Mouse (Mus musculus) cortical plate, adult 2 months (tissue): ENCODE data around the gene Ccdc163. TPM values are rescaled to one million over a fixed set of nuclear protein-coding genes. Genes with fewer than 3 reads are reported as not detected.

Experiments used
- H3K27ac ChIP-seq: fragments of 200-500 bp; 2 replicates; pipeline ENCODE4 v1.5.1; 2012; ENCODE audit warnings: low read length, control low read depth, inconsistent platforms; ENCODE audit not compliant: insufficient read depth
- H3K4me1 ChIP-seq: fragments of 200-500 bp; 2 replicates; pipeline ENCODE4 v1.6.1; 2011; ENCODE audit warnings: low read length; ENCODE audit not compliant: control insufficient read depth, insufficient read depth
- H3K4me3 ChIP-seq: fragments of 200-500 bp; 2 replicates; pipeline ENCODE4 v1.5.1; 2011; ENCODE audit warnings: mild to moderate bottlenecking, low read length, control low read depth; ENCODE audit not compliant: insufficient read depth
- CTCF ChIP-seq: fragments of 200-500 bp; IDR thresholded peaks from 2 replicates; pipeline ENCODE4 v1.5.1; 2011; ENCODE audit warnings: mild to moderate bottlenecking, control low read depth, low read length; ENCODE audit not compliant: insufficient read depth; ENCODE audit errors: extremely low read depth
- POLR2A ChIP-seq: fragments of 200-500 bp; IDR thresholded peaks from 2 replicates; pipeline ENCODE4 v1.6.1; 2011; ENCODE audit warnings: mild to moderate bottlenecking, low read length, control low read depth; ENCODE audit not compliant: insufficient read depth; ENCODE audit errors: extremely low read depth
- polyA plus RNA-seq: library from polyadenylated mRNA; depleted of rRNA; stranded (reverse); fragments of >200 nt; gene quantifications from 2 replicates; pipeline ENCODE4 v1.2.3, GENCODE M21; 2012

Ccdc163 gene
- polyA plus RNA-seq, 1 experiment: 19.3 TPM

- H3K4me3 ChIP-seq: peak overlapping the region; percentile 63
- no peak overlapping the region for H3K27ac ChIP-seq
- no peak for TF ChIP-seq CTCF
- no peak for TF ChIP-seq POLR2A
- H3K4me1 ChIP-seq: peaks cover 2% of the 10 kb centered on the region; the same call in 1 of the 2 replicates
Measured at GRCm38 (mm10) chr4:116721098-116721628, 12.9 kb downstream of the Ccdc163 start.

GRCm38 (mm10) chr4:116722230-116722629 is 13.9 kb downstream of the Ccdc163 start:
- Histone ChIP-seq H3K4me1 (peaks cover 2% of the 10 kb centered on the region; the same call in 1 of the 2 replicates), H3K27ac (no peak overlapping the region), H3K4me3 (peak overlapping the region; percentile 63; the same call in 1 of the 2 replicates)
- TF ChIP-seq CTCF: no peak
- TF ChIP-seq POLR2A: no peak

- no peak overlapping the region for H3K4me3 ChIP-seq
- H3K4me1 ChIP-seq: peaks cover 2% of the 10 kb centered on the region; the same call in 1 of the 2 replicates
- TF ChIP-seq POLR2A: no peak
- TF ChIP-seq CTCF: no peak
- H3K27ac ChIP-seq: no peak overlapping the region
Measured at GRCm38 (mm10) chr4:116725444-116725843, 17.1 kb downstream of the Ccdc163 start.

GRCm38 (mm10) chr4:116727401-116727800 is 19.1 kb downstream of the Ccdc163 start:
- TF ChIP-seq CTCF: no peak
- no peak for TF ChIP-seq POLR2A
- H3K27ac ChIP-seq: no peak overlapping the region

GRCm38 (mm10) chr4:116729532-116729931 is 21.2 kb downstream of the Ccdc163 start:
- Histone ChIP-seq H3K4me1 (no peaks in the 10 kb centered on the region), H3K27ac (no peak overlapping the region), H3K4me3 (no peak overlapping the region)
- TF ChIP-seq POLR2A (no peak), CTCF (no peak)

More at GRCm38 (mm10) chr4:116727401-116727800, 19.1 kb downstream of the Ccdc163 start:
- Histone ChIP-seq H3K4me1 (no peaks in the 10 kb centered on the region), H3K4me3 (no peak overlapping the region)

- H3K4me1 ChIP-seq: no peaks in the 10 kb centered on the region
- no peak overlapping the region for H3K27ac ChIP-seq
- no peak overlapping the region for H3K4me3 ChIP-seq
- TF ChIP-seq POLR2A (no peak), CTCF (no peak)
Measured at GRCm38 (mm10) chr4:116731077-116731476, 22.8 kb downstream of the Ccdc163 start.

- TF ChIP-seq CTCF (no peak), POLR2A (no peak)
- H3K27ac ChIP-seq: no peak overlapping the region
- no peaks in the 10 kb centered on the region for H3K4me1 ChIP-seq
- no peak overlapping the region for H3K4me3 ChIP-seq
Measured at GRCm38 (mm10) chr4:116732355-116732754, 24.0 kb downstream of the Ccdc163 start.

- no peaks in the 10 kb centered on the region for H3K4me1 ChIP-seq
- H3K4me3 ChIP-seq: no peak overlapping the region
- no peak overlapping the region for H3K27ac ChIP-seq
- TF ChIP-seq CTCF: no peak
- TF ChIP-seq POLR2A: no peak
Measured at GRCm38 (mm10) chr4:116734996-116735395, 26.7 kb downstream of the Ccdc163 start.

GRCm38 (mm10) chr4:116738972-116739751 is 30.9 kb downstream of the Ccdc163 start:
- Histone ChIP-seq H3K27ac (no peak overlapping the region), H3K4me3 (no peak overlapping the region), H3K4me1 (no peaks in the 10 kb centered on the region)
- no peak for TF ChIP-seq CTCF
- no peak for TF ChIP-seq POLR2A

GRCm38 (mm10) chr4:116749750-116750149 is 41.4 kb downstream of the Ccdc163 start:
- no peak overlapping the region for H3K4me3 ChIP-seq
- TF ChIP-seq CTCF: no peak
- TF ChIP-seq POLR2A: no peak

More at GRCm38 (mm10) chr4:116749750-116750149, 41.4 kb downstream of the Ccdc163 start:
- Histone ChIP-seq H3K27ac (no peak overlapping the region), H3K4me1 (no peaks in the 10 kb centered on the region)
